Mouse (Mus musculus) heart, adult 2 months (tissue): ENCODE measurements around the gene Rfx3.

Source experiments
- CTCF ChIP-seq: fragments of 200-600 bp; IDR thresholded peaks from 2 replicates; pipeline ENCODE4 v1.8.1; 2022; ENCODE audit warnings: antibody characterized with exemption, mild to moderate bottlenecking, moderate library complexity
- POLR2A ChIP-seq: fragments of 200-500 bp; IDR thresholded peaks from 2 replicates; pipeline ENCODE4 v1.6.1; 2011; ENCODE audit warnings: mild to moderate bottlenecking, low read depth, low read length, control low read depth; ENCODE audit not compliant: insufficient read depth

- no peak for TF ChIP-seq CTCF
- TF ChIP-seq POLR2A = no peak
These were observed 250.7 kb downstream of the Rfx3 start for GRCm38 (mm10) chr19:27760309-27760708.
